Mouse (Mus musculus): Measurements from ENCODE around the gene Med25. TPM values are rescaled to one million over a fixed set of nuclear protein-coding genes. Genes with fewer than 3 reads are reported as not detected.
A peak's percentile ranks its signal among the peaks of the same experiment; 100 is the strongest.

The Med25 gene
- polyA plus RNA-seq, 1 experiment from 2014 or later: 60.0 TPM

GRCm38 (mm10) chr7:44841825-44842463, 50.6 kb downstream of the Med25 start:
- 0 out of 2 replicates have a peak, but pooled peaks cover 5% of the 10 kb centered on the region for H3K4me1 ChIP-seq (replicated peaks; ENCODE audit: control insufficient read depth, insufficient read depth, low read length)
- 90% methylated on average over 8 of the region's 8 CpGs for WGBS
- peaks cover 70% of the 10 kb centered on the region for H3K36me3 ChIP-seq (ENCODE audit: control insufficient read depth, insufficient read depth)
- H3K27me3 ChIP-seq (replicated peaks; ENCODE audit: control insufficient read depth, insufficient read depth, low read length): no peaks in the 10 kb centered on the region
- TF ChIP-seq CTCF (IDR thresholded peaks at IDR 0.05; ENCODE audit: low read depth): no peak
- no peak overlapping the region for H3K4me3 ChIP-seq (ENCODE audit: low read depth, low read length)
- no peak overlapping the region for H3K9ac ChIP-seq (ENCODE audit: low read depth, low read length)
- no peak overlapping the region for H3K27ac ChIP-seq (ENCODE audit: low read depth, low read length)
- no peak for ATAC-seq
- no peak overlapping the region for H3K4me2 ChIP-seq (replicated peaks; ENCODE audit: low read depth)
- H3K9me3 ChIP-seq (ENCODE audit: control insufficient read depth): no peaks in the 10 kb centered on the region

- no peak overlapping the region for H3K4me2 ChIP-seq (replicated peaks; ENCODE audit: low read depth)
- no peaks in the 10 kb centered on the region for H3K27me3 ChIP-seq (replicated peaks; ENCODE audit: control insufficient read depth, insufficient read depth, low read length)
Measured at GRCm38 (mm10) chr7:44840426-44840825, 52.1 kb downstream of the Med25 start.

GRCm38 (mm10) chr7:44839491-44840191, 52.9 kb downstream of the Med25 start:
- Histone ChIP-seq H3K4me2 (replicated peaks; ENCODE audit: low read depth) (peak overlapping the region; percentile 68), H3K27me3 (replicated peaks; ENCODE audit: control insufficient read depth, insufficient read depth, low read length) (no peaks in the 10 kb centered on the region), H3K9me3 (ENCODE audit: control insufficient read depth) (no peaks in the 10 kb centered on the region), H3K9ac (ENCODE audit: low read depth, low read length) (peak overlapping the region; percentile 31), H3K27ac (ENCODE audit: low read depth, low read length) (no peak overlapping the region), H3K4me1 (replicated peaks; ENCODE audit: control insufficient read depth, insufficient read depth, low read length) (0 out of 2 replicates have a peak, but pooled peaks cover 5% of the 10 kb centered on the region), H3K36me3 (ENCODE audit: control insufficient read depth, insufficient read depth) (peaks cover 47% of the 10 kb centered on the region), H3K4me3 (ENCODE audit: low read depth, low read length) (peak overlapping the region; percentile 28)
- 3% methylated on average over 58 of the region's 58 CpGs for WGBS
- peak; percentile 26 for ATAC-seq
- TF ChIP-seq CTCF (IDR thresholded peaks at IDR 0.05; ENCODE audit: low read depth): no peak

More at GRCm38 (mm10) chr7:44840426-44840825, 52.1 kb downstream of the Med25 start:
- Histone ChIP-seq H3K27ac (ENCODE audit: low read depth, low read length) (no peak overlapping the region), H3K9me3 (ENCODE audit: control insufficient read depth) (no peaks in the 10 kb centered on the region), H3K36me3 (ENCODE audit: control insufficient read depth, insufficient read depth) (peaks cover 55% of the 10 kb centered on the region), H3K4me1 (replicated peaks; ENCODE audit: control insufficient read depth, insufficient read depth, low read length) (0 out of 2 replicates have a peak, but pooled peaks cover 5% of the 10 kb centered on the region), H3K9ac (ENCODE audit: low read depth, low read length) (0 out of 2 replicates have a peak overlapping the region, but pooled peaks have one; percentile 31), H3K4me3 (ENCODE audit: low read depth, low read length) (no peak overlapping the region; the same call in 1 of the 2 replicates)
- TF ChIP-seq CTCF (IDR thresholded peaks at IDR 0.05; ENCODE audit: low read depth): no peak
- no peak for ATAC-seq
- 52% methylated on average over 14 of the region's 14 CpGs for whole genome bisulfite sequencing

- Histone ChIP-seq H3K9ac (ENCODE audit: low read depth, low read length) (0 out of 2 replicates have a peak overlapping the region, but pooled peaks have one; percentile 31), H3K27me3 (replicated peaks; ENCODE audit: control insufficient read depth, insufficient read depth, low read length) (no peaks in the 10 kb centered on the region), H3K4me1 (replicated peaks; ENCODE audit: control insufficient read depth, insufficient read depth, low read length) (0 out of 2 replicates have a peak, but pooled peaks cover 5% of the 10 kb centered on the region), H3K4me3 (ENCODE audit: low read depth, low read length) (peak overlapping the region; percentile 28; the same call in 1 of the 2 replicates), H3K27ac (ENCODE audit: low read depth, low read length) (no peak overlapping the region), H3K9me3 (ENCODE audit: control insufficient read depth) (no peaks in the 10 kb centered on the region), H3K36me3 (ENCODE audit: control insufficient read depth, insufficient read depth) (peaks cover 42% of the 10 kb centered on the region), H3K4me2 (replicated peaks; ENCODE audit: low read depth) (peak overlapping the region; percentile 68)
- TF ChIP-seq CTCF (IDR thresholded peaks at IDR 0.05; ENCODE audit: low read depth): no peak
- ATAC-seq: peak; percentile 31
- 33% methylated on average over 11 of the region's 11 CpGs for WGBS
Measured at GRCm38 (mm10) chr7:44839171-44839490, 53.4 kb downstream of the Med25 start.

- peaks cover 32% of the 10 kb centered on the region for H3K36me3 ChIP-seq (ENCODE audit: control insufficient read depth, insufficient read depth)
- WGBS: 72% methylated on average over 6 of the region's 6 CpGs
- no peak overlapping the region for H3K4me2 ChIP-seq (replicated peaks; ENCODE audit: low read depth)
- no peak overlapping the region for H3K27ac ChIP-seq (ENCODE audit: low read depth, low read length)
- H3K27me3 ChIP-seq (replicated peaks; ENCODE audit: control insufficient read depth, insufficient read depth, low read length): no peaks in the 10 kb centered on the region
- H3K9me3 ChIP-seq (ENCODE audit: control insufficient read depth): no peaks in the 10 kb centered on the region
- H3K4me1 ChIP-seq (replicated peaks; ENCODE audit: control insufficient read depth, insufficient read depth, low read length): 0 out of 2 replicates have a peak, but pooled peaks cover 5% of the 10 kb centered on the region
- no peak overlapping the region for H3K4me3 ChIP-seq (ENCODE audit: low read depth, low read length)
- TF ChIP-seq CTCF (IDR thresholded peaks at IDR 0.05; ENCODE audit: low read depth): no peak
- no peak for ATAC-seq
- H3K9ac ChIP-seq (ENCODE audit: low read depth, low read length): no peak overlapping the region
Measured at GRCm38 (mm10) chr7:44838073-44838472, 54.4 kb downstream of the Med25 start.

GRCm38 (mm10) chr7:44836423-44837053, 56.0 kb downstream of the Med25 start:
- H3K36me3 ChIP-seq (ENCODE audit: control insufficient read depth, insufficient read depth): peaks cover 17% of the 10 kb centered on the region; the same call in 1 of the 2 replicates
- no peak overlapping the region for H3K27ac ChIP-seq (ENCODE audit: low read depth, low read length)
- no peak for ATAC-seq
- no peak overlapping the region for H3K9ac ChIP-seq (ENCODE audit: low read depth, low read length)
- WGBS: 80% methylated on average over 9 of the region's 9 CpGs
- no peak overlapping the region for H3K4me2 ChIP-seq (replicated peaks; ENCODE audit: low read depth)
- H3K4me1 ChIP-seq (replicated peaks; ENCODE audit: control insufficient read depth, insufficient read depth, low read length): 0 out of 2 replicates have a peak, but pooled peaks cover 5% of the 10 kb centered on the region
- H3K9me3 ChIP-seq (ENCODE audit: control insufficient read depth): no peaks in the 10 kb centered on the region
- TF ChIP-seq CTCF (IDR thresholded peaks at IDR 0.05; ENCODE audit: low read depth): no peak
- H3K4me3 ChIP-seq (ENCODE audit: low read depth, low read length): no peak overlapping the region
- H3K27me3 ChIP-seq (replicated peaks; ENCODE audit: control insufficient read depth, insufficient read depth, low read length): no peaks in the 10 kb centered on the region
